Mouse (Mus musculus): ENCODE data around the gene Serp1. TPM values are rescaled to one million over a fixed set of nuclear protein-coding genes. Genes with fewer than 3 reads are reported as not detected.

Serp1 gene
- polyA plus RNA-seq (2012; rRNA removed) = 62.1 and 110 TPM in 2 replicates

DNA sequence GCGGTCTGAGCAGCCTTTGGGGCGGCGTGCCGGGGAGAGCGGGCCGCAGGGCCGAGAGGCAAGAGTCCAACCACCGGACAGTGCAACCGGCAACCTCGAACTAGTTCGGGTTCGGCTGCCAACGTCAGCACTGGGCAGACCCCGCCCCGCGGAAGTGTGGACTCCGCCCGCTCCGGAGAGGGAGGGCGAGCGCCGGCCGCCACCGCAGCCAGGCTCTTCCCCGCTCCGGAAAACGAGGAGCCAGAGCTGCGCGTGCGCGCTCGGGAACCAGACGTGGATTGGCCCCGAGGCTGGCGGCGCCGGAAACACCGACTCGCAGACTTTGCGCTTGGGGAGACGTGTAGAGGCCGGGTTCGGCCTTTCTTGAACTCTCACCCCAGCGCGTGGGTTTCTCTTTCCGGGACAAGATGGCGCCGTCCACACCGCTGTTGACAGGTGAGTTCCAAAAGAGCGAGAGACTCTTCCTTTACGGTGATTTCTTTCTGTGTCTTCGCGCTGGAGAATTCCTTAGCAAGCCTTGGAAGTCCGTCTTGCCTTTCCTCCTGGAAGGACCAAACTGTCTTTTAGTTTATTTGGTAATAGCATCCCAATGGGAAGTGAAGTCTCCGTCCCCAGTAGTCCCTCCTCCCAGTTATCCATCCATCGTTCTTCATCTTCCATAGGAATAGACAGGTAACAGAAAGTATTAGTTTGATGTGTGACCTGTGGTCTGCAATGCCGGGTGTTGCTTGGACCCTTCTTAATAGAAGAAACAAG is at the start of gene Serp1, which contains the start of gene Eif2a:
Gene Serp1 (minus strand): TSS at position 241 of the 756 bp plus-strand sequence.
Gene Eif2a (plus strand): TSS at position 170 of the 756 bp plus-strand sequence.

Other genes with a start within 250 kb of the Serp1 start
- 34.5 and 44.4 TPM in 2 replicates for gene Tsc22d2, start 111.2 kb downstream of the Serp1 start, polyA plus RNA-seq (2012; rRNA removed)
- gene Eif2a, start 71 bp downstream of the Serp1 start, polyA plus RNA-seq (2012; rRNA removed) = 3.6 and 3.9 TPM in 2 replicates
- 25.1 and 39.0 TPM in 2 replicates for gene Selenot, start 50.7 kb upstream of the Serp1 start, polyA plus RNA-seq (2012; rRNA removed)
- 0.09 TPM in 1 of 2 replicates, not detected in the other for gene Erich6, start 111.3 kb upstream of the Serp1 start, polyA plus RNA-seq (2012; rRNA removed)
- 40.3 and 57.4 TPM in 2 replicates for gene Siah2, start 166.5 kb upstream of the Serp1 start, polyA plus RNA-seq (2012; rRNA removed)